Mouse (Mus musculus) mouse trophoblast stem cell (cell line): Measurements from ENCODE around the gene Tnxb.

Experiments
- in situ Hi-C, 2 experiments: fragments of 300-500 bp; cut with MseI, MboI; formaldehyde crosslinking; loops; 2 replicates in 1 of 2; 3 replicates in 1 of 2; pipeline ENCODE4 v1.15.1; 2025

Tnxb gene

GRCm38 (mm10) chr17:34683179-34683578 lies 12.8 kb downstream of the Tnxb start:
- in situ Hi-C loops, result no loop called here

DNA sequence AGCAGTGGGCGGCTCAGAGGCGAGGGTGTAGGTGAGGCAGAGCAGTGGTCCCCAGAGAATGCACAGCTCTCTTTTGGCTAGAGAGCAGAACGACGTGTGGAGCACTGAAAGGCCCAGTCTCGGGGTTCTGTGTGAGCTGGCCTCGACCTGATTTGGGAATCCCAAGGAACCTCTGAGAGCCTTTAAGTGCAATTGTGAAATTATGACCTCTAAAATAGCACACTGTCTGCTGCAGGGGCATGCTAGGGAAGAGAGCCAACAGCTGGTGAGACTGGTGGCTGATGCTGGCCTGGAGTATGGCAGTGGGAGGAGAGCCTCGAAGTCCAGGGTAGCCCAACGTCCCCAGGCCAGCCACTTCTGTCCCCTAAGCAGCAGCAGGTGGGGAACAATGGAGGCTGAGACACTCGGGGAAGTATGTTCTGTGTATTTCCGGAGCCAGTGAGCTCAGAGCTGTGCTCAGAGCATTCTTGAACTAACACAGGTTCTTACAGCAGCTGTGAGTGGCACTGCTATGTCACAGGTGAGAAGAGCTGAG lies 13.4 kb downstream of the Tnxb start:
- in situ Hi-C loops, result no loop called here

- in situ Hi-C loops, result no loop called here
Observed at GRCm38 (mm10) chr17:34684253-34684893, 14.0 kb downstream of the Tnxb start.

DNA sequence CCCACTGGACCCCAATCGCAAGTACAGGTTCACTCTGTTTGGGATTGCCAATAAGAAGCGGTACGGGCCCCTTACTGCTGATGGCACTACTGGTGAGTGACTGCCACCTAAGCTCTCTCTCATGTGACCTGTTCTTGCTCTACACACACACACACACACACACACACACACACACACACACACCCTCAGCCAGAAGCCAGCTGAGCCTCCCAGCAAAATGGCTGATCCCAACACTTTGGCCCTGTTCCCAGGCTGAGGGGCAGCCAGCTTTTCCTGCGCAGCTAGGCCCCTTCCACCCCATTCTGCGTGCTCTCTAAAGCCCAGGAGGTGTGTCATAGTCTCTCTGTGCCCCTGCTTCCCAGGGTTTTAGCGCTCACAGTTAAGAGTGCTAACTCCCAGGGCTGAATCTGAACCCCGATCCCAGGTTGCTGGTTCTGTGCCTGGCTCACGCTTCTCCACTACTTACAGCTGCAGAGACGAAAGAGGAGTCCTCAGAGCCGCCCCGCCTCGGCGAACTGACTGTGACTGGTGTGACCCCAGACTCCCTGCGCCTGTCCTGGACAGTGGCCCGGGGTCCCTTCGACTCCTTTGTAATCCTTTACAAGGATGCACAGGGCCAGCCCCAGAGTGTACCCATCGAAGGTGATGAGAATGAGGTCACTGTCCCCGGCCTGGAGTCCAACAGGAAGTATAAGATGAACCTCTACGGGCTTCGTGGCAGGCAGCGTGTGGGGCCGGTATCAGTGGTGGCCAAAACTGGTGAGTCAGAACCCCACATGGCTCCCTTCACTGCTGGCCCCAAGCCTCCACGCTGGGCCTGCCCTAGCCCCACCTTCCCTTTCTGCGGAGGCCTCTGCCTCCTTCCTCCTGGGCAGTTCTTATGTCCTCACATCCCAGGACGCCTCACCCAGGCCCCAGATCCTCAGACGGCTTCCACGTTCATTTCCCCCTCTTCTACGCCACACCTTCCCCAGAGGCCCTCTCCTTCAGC lies 15.1 kb downstream of the Tnxb start:
- in situ Hi-C loops, result no loop called here

DNA sequence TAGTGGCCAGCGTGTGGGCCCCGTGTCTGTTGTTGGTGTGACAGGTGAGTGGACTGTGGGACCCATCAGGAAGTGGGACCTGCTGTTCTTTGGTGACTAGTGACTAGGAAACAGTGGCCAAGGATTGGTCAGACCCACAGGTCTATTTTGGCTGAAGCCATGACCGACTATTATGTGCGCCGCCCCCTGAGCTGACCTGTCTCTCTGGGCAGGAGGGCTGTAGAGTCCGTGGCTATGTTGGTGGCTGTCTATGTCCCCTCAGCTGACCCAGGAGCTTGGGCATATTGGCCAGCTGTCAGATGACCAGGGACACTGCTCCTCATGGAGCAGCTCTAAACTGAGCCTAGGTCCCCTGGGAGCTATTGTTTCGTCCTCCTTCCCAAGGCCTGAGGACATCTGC lies 18.6 kb downstream of the Tnxb start:
- in situ Hi-C loops, result no loop called here

- in situ Hi-C loops, result no loop called here
Observed at GRCm38 (mm10) chr17:34690458-34690857, 20.1 kb downstream of the Tnxb start.

- in situ Hi-C loops, result no loop called here
Observed at GRCm38 (mm10) chr17:34692906-34693305, 22.6 kb downstream of the Tnxb start.

DNA sequence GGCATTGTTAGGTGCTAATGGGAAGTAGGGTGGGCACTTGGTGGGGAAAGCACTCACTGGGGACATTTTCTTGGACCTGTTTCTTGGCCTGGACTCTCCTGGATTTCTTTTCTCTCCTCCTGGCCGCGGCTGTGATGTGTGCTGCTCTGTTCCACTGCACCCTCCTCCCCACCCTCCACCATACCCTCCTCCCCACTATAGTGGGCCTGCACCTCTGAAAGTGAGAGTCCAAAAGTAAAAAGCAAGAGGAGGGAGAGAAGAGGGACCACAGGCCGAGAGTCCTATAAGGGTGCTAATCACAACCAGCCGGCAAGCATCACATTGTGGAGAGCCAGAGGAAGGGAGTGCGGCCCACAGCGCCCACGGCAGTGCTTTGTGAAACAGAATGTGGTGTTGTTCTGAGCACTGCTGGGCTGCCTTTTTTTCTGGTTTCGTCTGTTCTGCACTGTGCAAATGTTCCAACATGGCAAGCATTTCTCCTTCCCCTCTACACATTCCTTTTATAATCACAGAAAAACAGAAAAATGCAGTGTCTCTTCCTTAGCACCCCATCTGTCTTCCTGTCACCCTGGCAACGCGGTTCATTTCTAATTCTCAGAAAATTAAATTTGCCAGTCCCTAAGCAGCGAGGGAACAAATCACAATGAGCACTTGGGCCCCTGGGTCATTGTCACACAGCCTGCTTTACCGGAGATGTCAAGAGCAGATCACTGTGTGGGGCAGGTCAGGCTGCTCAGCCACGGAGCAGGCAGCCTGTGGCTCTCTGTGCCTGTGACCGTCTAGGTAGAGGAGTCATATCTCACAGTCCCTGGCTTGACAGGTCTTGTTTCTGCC lies 29.5 kb downstream of the Tnxb start:
- in situ Hi-C loops, result no loop called here

GRCm38 (mm10) chr17:34700671-34701071 lies 30.3 kb downstream of the Tnxb start:
- in situ Hi-C loops, result no loop called here

DNA sequence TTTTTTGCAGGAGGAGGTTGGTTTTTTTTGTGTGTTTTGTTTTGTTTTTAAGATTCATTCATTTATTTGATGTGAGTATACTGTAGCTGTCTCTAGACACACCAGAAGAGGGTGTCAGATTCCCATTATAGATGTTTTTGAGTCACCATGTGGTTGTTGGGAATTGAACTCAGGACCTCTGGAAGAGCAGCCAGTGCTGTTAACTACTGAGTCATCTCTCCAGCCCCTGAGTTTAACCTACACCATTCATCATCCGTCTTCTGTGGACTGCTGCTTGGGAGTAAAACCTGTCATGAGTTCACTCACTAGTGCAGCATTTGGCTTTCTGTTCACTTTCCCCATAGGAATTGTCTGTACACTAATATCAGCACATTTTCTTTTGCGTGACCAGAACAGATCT lies 36.1 kb downstream of the Tnxb start:
- in situ Hi-C loops, result loop anchor here (5.0 kb wide), 1 partner anchor 76 kb away; no protein-coding TSS in a partner anchor

DNA sequence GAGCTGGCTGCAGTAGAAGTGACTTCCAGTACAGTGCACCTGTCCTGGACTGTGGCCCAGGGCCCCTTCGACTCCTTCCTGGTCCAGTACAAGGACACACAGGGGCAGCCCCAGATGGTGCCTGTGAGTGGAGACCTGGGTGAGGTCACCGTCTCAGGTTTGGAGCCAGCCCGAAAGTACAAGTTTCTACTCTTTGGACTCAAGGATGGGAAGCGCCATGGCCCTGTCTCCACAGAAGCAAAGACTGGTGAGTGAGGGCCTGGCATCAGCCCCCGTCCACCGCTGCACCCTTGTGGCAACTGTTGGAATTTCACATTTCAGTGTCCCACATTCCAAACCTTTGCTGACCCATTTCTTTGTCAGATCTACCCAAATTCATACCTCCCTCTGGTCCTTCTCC lies 42.6 kb downstream of the Tnxb start:
- in situ Hi-C loops, result loop anchor here in 1 of 2 experiments (10.0 kb wide), 1 partner anchor 48 kb away; no protein-coding TSS in a partner anchor

DNA sequence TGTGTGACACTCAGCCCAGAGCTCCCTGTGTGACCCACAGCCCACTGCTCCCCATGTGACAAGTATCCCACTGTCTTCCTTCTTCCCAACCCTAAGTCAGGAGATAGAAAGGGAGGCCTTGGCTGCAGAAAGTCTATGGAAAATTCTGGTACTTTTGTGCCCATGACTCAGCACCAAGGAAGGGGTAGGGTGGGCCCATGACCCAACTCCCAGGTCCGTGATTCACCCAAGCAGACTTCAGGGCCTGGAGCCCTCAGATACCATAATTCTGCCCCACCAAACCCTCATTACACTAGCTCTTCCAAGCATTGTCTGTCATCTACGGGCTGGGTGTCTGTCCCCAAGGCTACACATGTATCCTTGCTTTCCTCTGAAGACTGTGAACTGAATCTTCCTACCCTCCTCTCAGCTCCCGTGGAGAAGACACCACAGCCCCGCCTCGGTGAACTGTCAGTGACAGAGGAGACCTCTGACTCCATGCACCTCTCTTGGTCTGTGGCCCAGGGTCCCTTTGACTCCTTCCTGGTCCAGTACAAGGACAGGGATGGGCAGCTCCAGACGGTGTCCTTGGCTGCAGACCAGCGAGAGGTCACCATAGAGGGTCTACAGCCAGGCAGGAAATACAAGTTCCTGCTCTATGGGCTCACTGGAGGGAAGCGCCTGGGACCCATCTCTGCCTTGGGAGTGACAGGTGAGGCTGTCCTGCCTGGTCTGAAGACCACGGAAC lies 44.0 kb downstream of the Tnxb start:
- in situ Hi-C loops, result loop anchor here in 1 of 2 experiments (10.0 kb wide), 1 partner anchor 50 kb away; no protein-coding TSS in a partner anchor

GRCm38 (mm10) chr17:34714908-34715445 lies 44.6 kb downstream of the Tnxb start:
- in situ Hi-C loops, result loop anchor here in 1 of 2 experiments (10.0 kb wide), 1 partner anchor 50 kb away; no protein-coding TSS in a partner anchor

GRCm38 (mm10) chr17:34715451-34715850 lies 45.1 kb downstream of the Tnxb start:
- in situ Hi-C loops, result loop anchor here in 1 of 2 experiments (10.0 kb wide), 1 partner anchor 51 kb away; no protein-coding TSS in a partner anchor

DNA sequence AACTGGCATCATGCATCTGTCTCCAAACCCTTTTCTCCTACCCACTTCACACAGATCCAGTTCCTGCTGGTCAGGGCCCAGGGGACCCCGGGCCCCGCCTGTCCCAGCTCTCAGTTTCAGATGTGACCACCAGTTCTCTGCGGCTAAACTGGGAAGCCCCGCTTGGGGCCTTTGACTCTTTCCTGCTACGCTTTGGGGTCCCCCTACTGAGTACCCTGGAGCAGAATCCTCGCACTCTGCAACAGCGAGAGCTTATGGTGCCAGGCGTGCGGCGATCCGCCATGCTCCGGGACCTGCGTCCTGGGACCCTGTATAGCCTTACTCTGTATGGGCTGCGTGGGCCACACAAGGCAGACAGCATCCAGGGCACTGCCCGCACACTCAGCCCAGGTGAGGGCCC lies 45.9 kb downstream of the Tnxb start:
- in situ Hi-C loops, result loop anchor here in 1 of 2 experiments (10.0 kb wide), 1 partner anchor 51 kb away; no protein-coding TSS in a partner anchor

DNA sequence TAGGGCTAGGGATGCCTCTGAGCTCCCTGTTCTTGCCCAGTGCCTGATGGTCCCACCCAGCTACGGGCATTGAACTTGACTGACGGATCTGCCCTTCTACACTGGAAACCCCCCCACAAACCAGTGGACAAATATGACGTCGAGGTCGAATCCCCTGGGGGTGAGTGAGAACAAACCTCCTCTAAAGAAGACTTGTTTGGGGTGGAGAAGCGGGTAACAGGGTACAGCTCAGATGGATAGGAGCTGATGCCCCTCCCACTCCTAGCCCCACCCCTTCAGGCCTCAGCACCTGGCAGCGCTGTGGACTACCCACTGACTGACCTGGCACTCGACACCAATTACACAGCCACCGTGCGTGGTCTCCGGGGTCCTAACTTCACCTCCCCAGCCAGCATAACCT lies 47.1 kb downstream of the Tnxb start:
- in situ Hi-C loops, result loop anchor here in 1 of 2 experiments (10.0 kb wide), 1 partner anchor 53 kb away; no protein-coding TSS in a partner anchor

DNA sequence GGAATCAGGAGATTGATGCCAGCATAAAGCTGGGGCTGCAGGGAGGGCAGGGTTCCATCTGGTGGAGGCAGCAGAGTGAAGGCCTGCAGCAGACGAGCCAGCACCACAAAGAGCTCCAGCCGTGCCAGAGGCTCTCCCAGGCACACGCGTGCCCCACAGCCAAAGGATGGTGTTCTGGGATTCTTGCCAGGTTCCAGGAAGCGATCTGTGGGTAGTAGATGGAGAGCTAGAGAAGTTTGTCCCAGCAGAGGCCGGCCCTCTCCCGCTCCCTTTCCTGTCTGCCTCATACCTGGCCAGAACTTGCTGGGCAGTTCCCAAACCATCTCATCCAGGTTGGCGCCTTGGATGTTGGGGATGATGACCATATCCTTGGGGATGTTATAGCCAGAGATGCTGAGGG lies 49.6 kb downstream of the Tnxb start:
- in situ Hi-C loops, result loop anchor here in 1 of 2 experiments (5.0 to 10.0 kb wide), 2 partner anchors 55 to 82 kb away; partner anchors contain the start of gene Cyp21a1

GRCm38 (mm10) chr17:34722238-34722637 lies 51.9 kb downstream of the Tnxb start:
- in situ Hi-C loops, result loop anchor here in 1 of 2 experiments (5.0 kb wide), 1 partner anchor 80 kb away; the partner anchor contains the start of gene Cyp21a1

DNA sequence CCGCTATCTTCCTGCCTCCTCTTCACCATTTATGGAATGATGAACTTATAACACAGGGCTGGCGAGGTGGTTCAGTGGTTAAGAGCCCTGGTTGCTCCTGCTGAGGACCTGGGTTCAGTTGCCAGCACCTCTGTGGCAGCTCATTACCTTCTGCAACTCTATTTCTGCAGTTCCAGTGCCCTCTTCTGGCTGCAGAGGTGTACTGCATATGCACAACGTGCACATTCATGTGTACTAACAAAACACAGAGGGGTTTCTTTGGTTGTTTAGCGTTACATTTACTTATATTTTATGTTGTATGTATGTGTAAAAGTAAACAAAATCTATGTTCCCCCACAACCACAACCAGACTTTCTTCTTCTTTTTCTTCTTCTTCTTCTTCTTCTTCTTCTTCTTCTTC lies 52.7 kb downstream of the Tnxb start:
- in situ Hi-C loops, result loop anchor here in 1 of 2 experiments (5.0 kb wide), 1 partner anchor 79 kb away; the partner anchor contains the start of gene Cyp21a1

DNA sequence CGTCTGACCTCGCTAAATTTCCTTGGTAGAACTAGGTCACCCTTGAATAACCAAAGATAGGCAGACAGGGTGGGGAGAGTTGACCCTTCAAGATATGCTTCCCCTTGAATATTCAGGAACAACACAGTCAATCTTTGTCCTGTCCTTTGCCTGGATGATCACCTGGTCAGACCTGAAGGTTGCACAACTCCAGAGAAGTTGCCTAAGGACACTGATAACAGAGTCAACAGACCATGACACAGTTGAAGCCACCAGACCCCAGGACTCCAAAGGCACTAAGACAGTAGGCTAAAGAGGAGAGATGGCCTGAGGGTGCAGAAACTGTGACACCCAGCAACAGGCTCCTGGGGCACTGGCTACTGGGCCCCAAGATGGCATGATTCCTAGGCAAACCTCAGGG lies 57.6 kb downstream of the Tnxb start:
- in situ Hi-C loops, result no loop called here
